Mouse (Mus musculus) inflammation-experienced regulatory T-cells, adult 6 months (primary cell): ENCODE data around the gene Col4a1. TPM values are rescaled to one million over a fixed set of nuclear protein-coding genes. Genes with fewer than 3 reads are reported as not detected.

Experiments
- ATAC-seq: one replicate; pipeline ENCODE4 v1.8.0; 2017
- polyA plus RNA-seq, 3 experiments: library from polyadenylated mRNA; unstranded; fragments of 100-300 nt; shearing (Covaris generic); gene quantifications; one replicate each; pipeline ENCODE4 v1.2.1; 2017

Gene Col4a1
- polyA plus RNA-seq, 3 experiments from 2014 or later, result 0.40 TPM; not detected in 2

GRCm38 (mm10) chr8:11265971-11266370 is 46.7 kb downstream of the Col4a1 start:
- ATAC-seq, result no peak

- ATAC-seq, result no peak
Observed at GRCm38 (mm10) chr8:11263848-11264247, 48.8 kb downstream of the Col4a1 start.

GRCm38 (mm10) chr8:11262031-11262735 is 50.4 kb downstream of the Col4a1 start:
- ATAC-seq, result no peak

GRCm38 (mm10) chr8:11259832-11260615 is 52.6 kb downstream of the Col4a1 start:
- ATAC-seq, result no peak

- ATAC-seq, result no peak
Observed at GRCm38 (mm10) chr8:11258517-11259136, 54.0 kb downstream of the Col4a1 start.

- ATAC-seq, result no peak
Observed at GRCm38 (mm10) chr8:11257079-11258017, 55.3 kb downstream of the Col4a1 start.

GRCm38 (mm10) chr8:11256405-11256804 is 56.2 kb downstream of the Col4a1 start:
- ATAC-seq, result no peak

GRCm38 (mm10) chr8:11255680-11256079 is 56.9 kb downstream of the Col4a1 start:
- ATAC-seq, result no peak

- ATAC-seq, result no peak
Observed at GRCm38 (mm10) chr8:11254914-11255530, 57.6 kb downstream of the Col4a1 start.

- ATAC-seq, result no peak
Observed at GRCm38 (mm10) chr8:11254510-11254909, 58.1 kb downstream of the Col4a1 start.

- no peak for ATAC-seq
Observed at GRCm38 (mm10) chr8:11253556-11253955, 59.1 kb downstream of the Col4a1 start.

GRCm38 (mm10) chr8:11253041-11253440 is 59.6 kb downstream of the Col4a1 start:
- ATAC-seq, result no peak

- no peak for ATAC-seq
Observed at GRCm38 (mm10) chr8:11252235-11252774, 60.3 kb downstream of the Col4a1 start.

- no peak for ATAC-seq
Observed at GRCm38 (mm10) chr8:11250149-11250548, 62.5 kb downstream of the Col4a1 start.

GRCm38 (mm10) chr8:11249541-11250058 is 63.0 kb downstream of the Col4a1 start:
- ATAC-seq, result no peak

GRCm38 (mm10) chr8:11248712-11249111 is 63.9 kb downstream of the Col4a1 start:
- ATAC-seq, result no peak

GRCm38 (mm10) chr8:11241488-11241887 is 71.1 kb downstream of the Col4a1 start:
- ATAC-seq, result no peak

- ATAC-seq, result no peak
Observed at GRCm38 (mm10) chr8:11234879-11235210, 77.8 kb downstream of the Col4a1 start.

GRCm38 (mm10) chr8:11234151-11234878 is 78.3 kb downstream of the Col4a1 start:
- ATAC-seq, result no peak

GRCm38 (mm10) chr8:11233009-11233408 is 79.6 kb downstream of the Col4a1 start:
- ATAC-seq, result no peak

- ATAC-seq, result no peak
Observed at GRCm38 (mm10) chr8:11230277-11230676, 82.3 kb downstream of the Col4a1 start.
